In genomic region chr7:28726600-28726999, GRCm38 (mm10) we compare ENCODE assay signal across 8 mouse cellular contexts. TPM values are rescaled to one million over a fixed set of nuclear protein-coding genes. Genes with fewer than 3 reads are reported as not detected.
DNase-seq lines count a peak whose midpoint lies in the region; ATAC-seq and TF ChIP-seq lines count a peak whose summit lies in the region.

No protein-coding gene starts in this region.

- TF ChIP-seq CTCF in testis, adult 2 months (IDR thresholded peaks at IDR 0.05; ENCODE audit: control insufficient read depth, insufficient read depth, insufficient replicate concordance, low read depth, low read length), result peak; percentile 87

- H3K4me3 ChIP-seq in embryonic facial prominence, embryonic 14.5 days (ENCODE audit: low read depth, low read length), result no peak overlapping the region
- no peak overlapping the region for H3K4me3 ChIP-seq in heart, embryonic 16.5 days (ENCODE audit: low read length)
- no peak overlapping the region for H3K4me3 ChIP-seq in neural tube, embryonic 15.5 days (replicated peaks)
- peak overlapping the region; percentile 65 for H3K4me3 ChIP-seq in testis, adult 2 months (ENCODE audit: control insufficient read depth, low read depth, low read length)

- TF ChIP-seq POLR2A in testis, adult 2 months (IDR thresholded peaks at IDR 0.05; ENCODE audit: control insufficient read depth, low read depth, low read length), result no peak

- DNase-seq in A20 (ENCODE audit: low read depth, low spot score), result peak; percentile 77
- DNase-seq in adrenal gland, postnatal 36 days, result peak; percentile 90 to 91
- DNase-seq in embryonic facial prominence, embryonic 14.5 days (ENCODE audit: low spot score), result peak; percentile 87
- DNase-seq in kidney, postnatal 25 days, result peak; percentile 70 to 72
- peak; percentile 64 to 78 for DNase-seq in lung, adult 18-20 months

- H3K9me3 ChIP-seq in embryonic facial prominence, embryonic 14.5 days (ENCODE audit: control insufficient read depth, low read length), result peaks cover 4% of the 10 kb centered on the region
- H3K9me3 ChIP-seq in heart, embryonic 16.5 days (replicated peaks; ENCODE audit: control insufficient read depth, low read length), result peaks cover 8% of the 10 kb centered on the region
- H3K9me3 ChIP-seq in neural tube, embryonic 15.5 days (replicated peaks), result no peaks in the 10 kb centered on the region

- 9% methylated on average over 14 of the region's 14 CpGs for WGBS in embryonic facial prominence, embryonic 14.5 days
- WGBS in heart, embryonic 16.5 days, result 10% methylated on average over 14 of the region's 14 CpGs
- WGBS in neural tube, embryonic 15.5 days, result 8% methylated on average over 14 of the region's 14 CpGs

- no peak overlapping the region for H3K4me2 ChIP-seq in embryonic facial prominence, embryonic 14.5 days (ENCODE audit: low read depth, low read length)
- H3K4me2 ChIP-seq in heart, embryonic 16.5 days (ENCODE audit: low read depth, low read length), result peak overlapping the region; percentile 21; the same call in 1 of the 2 replicates
- peak overlapping the region; percentile 48 for H3K4me2 ChIP-seq in neural tube, embryonic 15.5 days

- H3K27ac ChIP-seq in embryonic facial prominence, embryonic 14.5 days (replicated peaks; ENCODE audit: low read depth, low read length), result no peak overlapping the region
- no peak overlapping the region for H3K27ac ChIP-seq in heart, embryonic 16.5 days (ENCODE audit: low read length)
- H3K27ac ChIP-seq in neural tube, embryonic 15.5 days (replicated peaks), result no peak overlapping the region
- H3K27ac ChIP-seq in testis, adult 2 months (ENCODE audit: control insufficient read depth, insufficient read depth, low read depth, low read length), result no peak overlapping the region

- no peaks in the 10 kb centered on the region for H3K27me3 ChIP-seq in embryonic facial prominence, embryonic 14.5 days (replicated peaks; ENCODE audit: control insufficient read depth, insufficient read depth, low read length)
- no peaks in the 10 kb centered on the region for H3K27me3 ChIP-seq in heart, embryonic 16.5 days (ENCODE audit: control insufficient read depth, insufficient read depth, low read length)
- peaks cover 2% of the 10 kb centered on the region; the same call in 1 of the 2 replicates for H3K27me3 ChIP-seq in neural tube, embryonic 15.5 days (replicated peaks)
- H3K27me3 ChIP-seq in testis, adult 2 months (ENCODE audit: control insufficient read depth, insufficient read depth, low read length), result no peaks in the 10 kb centered on the region

- peak; percentile 63 for ATAC-seq in embryonic facial prominence, embryonic 14.5 days (ENCODE audit: low read depth)
- ATAC-seq in heart, embryonic 16.5 days (replicated peaks; ENCODE audit: extremely low read depth, insufficient read depth, low FRiP score), result no peak; the same call in 1 of the 2 replicates
- peak; percentile 78; the same call in 1 of the 2 replicates for ATAC-seq in neural tube, embryonic 15.5 days (ENCODE audit: low FRiP score)

- no peak overlapping the region for H3K9ac ChIP-seq in embryonic facial prominence, embryonic 14.5 days (ENCODE audit: low read depth, low read length)
- H3K9ac ChIP-seq in heart, embryonic 16.5 days (ENCODE audit: low read length), result no peak overlapping the region
- H3K9ac ChIP-seq in neural tube, embryonic 15.5 days (replicated peaks), result no peak overlapping the region

- no peaks in the 10 kb centered on the region for H3K4me1 ChIP-seq in embryonic facial prominence, embryonic 14.5 days (ENCODE audit: control insufficient read depth, insufficient read depth, low read length)
- H3K4me1 ChIP-seq in heart, embryonic 16.5 days (ENCODE audit: control insufficient read depth, insufficient read depth, low read length), result 0 out of 2 replicates have a peak, but pooled peaks cover 2% of the 10 kb centered on the region
- peaks cover 13% of the 10 kb centered on the region for H3K4me1 ChIP-seq in neural tube, embryonic 15.5 days
- H3K4me1 ChIP-seq in testis, adult 2 months (ENCODE audit: control insufficient read depth, insufficient read depth, low read length), result peaks cover 4% of the 10 kb centered on the region; the same call in 1 of the 2 replicates

- H3K36me3 ChIP-seq in embryonic facial prominence, embryonic 14.5 days (ENCODE audit: control insufficient read depth, insufficient read depth, low read length), result peaks cover 19% of the 10 kb centered on the region
- 0 out of 2 replicates have a peak, but pooled peaks cover 11% of the 10 kb centered on the region for H3K36me3 ChIP-seq in heart, embryonic 16.5 days (ENCODE audit: control insufficient read depth, insufficient read depth)
- no peaks in the 10 kb centered on the region for H3K36me3 ChIP-seq in neural tube, embryonic 15.5 days
- no peaks in the 10 kb centered on the region for H3K36me3 ChIP-seq in testis, adult 2 months (ENCODE audit: control insufficient read depth, insufficient read depth, low read length)

RNA-seq across cellular contexts. Expression of gene Fbxo17, which starts 10.0 kb away (rescaled TPM):
- total RNA-seq in adrenal gland, postnatal 36 days (2021), result 1 to 10 TPM; 2.2 to 3.5 TPM
- polyA plus RNA-seq in embryonic facial prominence, embryonic 14.5 days (2014; fragmentation: Nextera tagmentation; extraction: Ambion mirVana), result 27.8 and 29.0 TPM in 2 replicates
- 6.7 and 7.5 TPM in 2 replicates for polyA plus RNA-seq in heart, embryonic 16.5 days (2015; fragmentation: Nextera tagmentation; extraction: Ambion mirVana)
- polyA plus RNA-seq in neural tube, embryonic 15.5 days (2015; fragmentation: Nextera tagmentation; extraction: Ambion mirVana), result 5.4 and 6.3 TPM in 2 replicates
- 7.2 and 8.1 TPM in 2 replicates for polyA plus RNA-seq in testis, adult 2 months (2012; rRNA removed)

RNA-seq across cellular contexts. Expression of gene Mrps12, which starts 15.0 kb away (rescaled TPM):
- total RNA-seq in adrenal gland, postnatal 36 days (2021), result 10 to 100 TPM; 81.4 to 86.2 TPM
- polyA plus RNA-seq in embryonic facial prominence, embryonic 14.5 days (2014; fragmentation: Nextera tagmentation; extraction: Ambion mirVana), result 119 and 120 TPM in 2 replicates
- 122 TPM in 2 replicates for polyA plus RNA-seq in heart, embryonic 16.5 days (2015; fragmentation: Nextera tagmentation; extraction: Ambion mirVana)
- 116 and 124 TPM in 2 replicates for polyA plus RNA-seq in neural tube, embryonic 15.5 days (2015; fragmentation: Nextera tagmentation; extraction: Ambion mirVana)
- 29.5 and 39.3 TPM in 2 replicates for polyA plus RNA-seq in testis, adult 2 months (2012; rRNA removed)

RNA-seq across cellular contexts. Expression of gene Sars2, which starts 15.2 kb away (rescaled TPM):
- total RNA-seq in adrenal gland, postnatal 36 days (2021), result 10 to 100 TPM; 18.5 to 18.8 TPM
- 20.5 and 22.9 TPM in 2 replicates for polyA plus RNA-seq in embryonic facial prominence, embryonic 14.5 days (2014; fragmentation: Nextera tagmentation; extraction: Ambion mirVana)
- 20.8 and 21.4 TPM in 2 replicates for polyA plus RNA-seq in heart, embryonic 16.5 days (2015; fragmentation: Nextera tagmentation; extraction: Ambion mirVana)
- polyA plus RNA-seq in neural tube, embryonic 15.5 days (2015; fragmentation: Nextera tagmentation; extraction: Ambion mirVana), result 19.7 and 23.3 TPM in 2 replicates
- polyA plus RNA-seq in testis, adult 2 months (2012; rRNA removed), result 12.5 and 13.6 TPM in 2 replicates

RNA-seq across cellular contexts. Expression of gene Ccer2, which starts 29.4 kb away (rescaled TPM):
- not detected for total RNA-seq in adrenal gland, postnatal 36 days (2021)
- 3.8 and 12.7 TPM in 2 replicates for polyA plus RNA-seq in embryonic facial prominence, embryonic 14.5 days (2014; fragmentation: Nextera tagmentation; extraction: Ambion mirVana)
- not detected in 2 replicates for polyA plus RNA-seq in heart, embryonic 16.5 days (2015; fragmentation: Nextera tagmentation; extraction: Ambion mirVana)
- polyA plus RNA-seq in neural tube, embryonic 15.5 days (2015; fragmentation: Nextera tagmentation; extraction: Ambion mirVana), result 0.78 and 0.88 TPM in 2 replicates
- polyA plus RNA-seq in testis, adult 2 months (2012; rRNA removed), result not detected in 2 replicates

RNA-seq across cellular contexts. Expression of gene Fbxo27, which starts 34.0 kb away (rescaled TPM):
- 1 to 10 TPM in 1 of 2 experiments, under 1 TPM in 1; 0.86 to 1.6 TPM for total RNA-seq in adrenal gland, postnatal 36 days (2021)
- 6.9 and 7.1 TPM in 2 replicates for polyA plus RNA-seq in embryonic facial prominence, embryonic 14.5 days (2014; fragmentation: Nextera tagmentation; extraction: Ambion mirVana)
- polyA plus RNA-seq in heart, embryonic 16.5 days (2015; fragmentation: Nextera tagmentation; extraction: Ambion mirVana), result 3.6 TPM in 2 replicates
- 10.2 and 10.5 TPM in 2 replicates for polyA plus RNA-seq in neural tube, embryonic 15.5 days (2015; fragmentation: Nextera tagmentation; extraction: Ambion mirVana)
- polyA plus RNA-seq in testis, adult 2 months (2012; rRNA removed), result 15.8 and 16.3 TPM in 2 replicates
